Mouse (Mus musculus) urinary bladder, postnatal 25 days (tissue): ENCODE results near the gene Apoc3.

ENCODE experiments used
- DNase-seq: peaks from one replicate; pipeline ENCODE4 v3.0.0; 2022; ENCODE audit warnings: low spot score

Gene Apoc3

DNA sequence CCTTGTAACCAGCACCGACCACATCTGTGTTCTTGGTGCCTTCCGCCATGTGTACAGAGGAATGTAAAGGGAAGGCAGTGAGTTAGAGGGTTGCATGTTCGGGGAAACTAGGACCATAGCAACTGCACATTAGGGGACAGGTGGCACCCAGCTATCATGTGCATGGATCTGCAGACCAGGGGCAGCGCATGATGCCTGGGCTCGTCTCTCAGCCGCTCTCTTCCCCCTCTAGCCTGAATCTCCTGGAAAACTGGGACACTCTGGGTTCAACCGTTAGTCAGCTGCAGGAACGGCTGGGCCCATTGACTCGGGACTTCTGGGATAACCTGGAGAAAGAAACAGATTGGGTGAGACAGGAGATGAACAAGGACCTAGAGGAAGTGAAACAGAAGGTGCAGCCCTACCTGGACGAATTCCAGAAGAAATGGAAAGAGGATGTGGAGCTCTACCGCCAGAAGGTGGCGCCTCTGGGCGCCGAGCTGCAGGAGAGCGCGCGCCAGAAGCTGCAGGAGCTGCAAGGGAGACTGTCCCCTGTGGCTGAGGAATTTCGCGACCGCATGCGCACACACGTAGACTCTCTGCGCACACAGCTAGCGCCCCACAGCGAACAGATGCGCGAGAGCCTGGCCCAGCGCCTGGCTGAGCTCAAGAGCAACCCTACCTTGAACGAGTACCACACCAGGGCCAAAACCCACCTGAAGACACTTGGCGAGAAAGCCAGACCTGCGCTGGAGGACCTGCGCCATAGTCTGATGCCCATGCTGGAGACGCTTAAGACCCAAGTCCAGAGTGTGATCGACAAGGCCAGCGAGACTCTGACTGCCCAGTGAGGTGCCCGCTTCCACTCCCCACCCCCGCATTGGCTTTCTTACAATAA is 5.6 kb downstream of the Apoc3 start:
- DNase-seq: peak; percentile 75

GRCm38 (mm10) chr9:46228491-46228890 is 6.9 kb downstream of the Apoc3 start, which contains the start of gene Apoa1:
Apoa1 (plus strand) TSS chr9:46228580.
- DNase-seq: no peak

DNA sequence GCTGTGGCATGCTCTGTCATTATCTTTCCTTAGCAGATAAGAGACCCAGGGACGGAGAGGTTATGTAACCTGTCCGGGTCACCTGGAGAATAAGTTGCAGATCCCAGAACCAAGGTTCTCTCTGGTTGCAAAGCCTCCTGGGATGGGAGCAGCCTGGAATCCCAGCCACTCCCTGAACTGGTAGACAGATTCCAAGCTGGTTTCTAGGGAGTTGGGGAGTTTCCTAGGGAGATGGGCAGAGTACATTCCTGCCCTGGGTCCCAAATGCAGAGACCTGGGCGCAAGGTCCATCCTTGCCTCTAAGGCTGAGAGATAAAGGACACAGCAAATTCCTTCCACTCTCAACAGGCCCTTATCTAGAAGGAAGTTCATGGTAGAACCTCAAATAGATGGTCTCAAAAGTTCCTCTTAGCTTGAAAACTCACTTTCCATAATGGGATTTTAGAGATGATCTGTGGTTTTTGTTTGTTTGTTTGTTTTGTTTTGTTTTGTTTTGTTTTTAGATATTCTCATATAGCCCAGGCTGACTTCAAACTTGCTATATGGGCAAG is 8.3 kb downstream of the Apoc3 start:
- no peak for DNase-seq

GRCm38 (mm10) chr9:46224945-46225660 is 10.3 kb downstream of the Apoc3 start:
- DNase-seq: no peak

GRCm38 (mm10) chr9:46224101-46224500 is 11.3 kb downstream of the Apoc3 start:
- no peak for DNase-seq

- no peak for DNase-seq
Measured at GRCm38 (mm10) chr9:46223090-46223489, 12.3 kb downstream of the Apoc3 start.

DNA sequence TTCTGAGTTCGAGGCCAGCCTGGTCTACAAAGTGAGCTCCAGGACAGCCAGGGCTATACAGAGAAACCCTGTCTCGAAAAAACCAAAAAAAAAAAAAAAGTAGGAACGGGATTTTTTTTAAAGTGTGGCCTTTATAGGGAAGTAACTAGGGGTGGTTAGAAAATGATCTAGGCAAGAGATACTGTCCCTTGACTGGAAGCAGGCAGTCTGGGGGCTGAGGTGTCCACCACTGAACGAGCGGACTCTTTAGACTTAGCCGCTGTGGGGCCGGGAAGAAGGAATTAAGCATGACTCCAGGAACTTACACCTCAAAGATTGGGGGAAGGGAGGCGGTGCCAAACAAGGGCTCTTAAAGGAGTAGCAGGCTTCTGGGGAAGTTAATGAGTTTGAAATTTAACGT is 17.3 kb downstream of the Apoc3 start:
- no peak for DNase-seq

DNA sequence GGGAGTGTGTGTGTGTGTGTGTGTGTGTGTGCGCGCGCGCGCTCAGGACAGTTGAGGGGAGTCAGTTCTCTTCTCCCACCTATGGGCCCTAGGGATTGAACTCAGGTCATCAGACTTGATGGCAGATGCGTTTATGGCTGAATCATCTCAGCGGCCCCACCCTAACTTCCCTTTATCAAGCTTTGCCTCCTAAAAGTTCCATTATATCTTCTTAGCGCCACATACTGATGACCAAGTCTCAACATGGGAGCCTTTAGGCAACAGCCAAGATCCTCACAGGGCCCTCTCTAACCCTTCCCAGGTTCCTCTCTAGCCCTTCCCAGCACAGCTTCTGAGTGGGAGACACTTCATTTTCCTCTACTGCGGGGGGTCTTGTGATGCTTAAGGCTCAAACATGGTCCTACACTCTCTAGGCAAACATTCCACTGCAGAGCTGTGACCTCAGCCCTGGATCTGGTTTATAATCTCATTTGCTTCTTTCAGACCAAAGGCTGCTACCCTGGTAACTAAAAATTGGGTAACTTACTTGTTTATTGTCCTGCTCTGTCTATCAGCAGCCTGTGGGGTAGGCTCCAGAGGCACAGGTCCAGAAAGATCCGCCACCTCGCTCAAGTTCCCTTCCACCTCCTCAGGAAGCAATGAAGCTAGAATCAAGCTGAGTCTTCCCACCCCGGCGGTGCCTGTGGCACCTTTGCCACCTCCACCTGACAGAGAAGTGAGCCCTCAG is 18.5 kb downstream of the Apoc3 start:
- no peak for DNase-seq

DNA sequence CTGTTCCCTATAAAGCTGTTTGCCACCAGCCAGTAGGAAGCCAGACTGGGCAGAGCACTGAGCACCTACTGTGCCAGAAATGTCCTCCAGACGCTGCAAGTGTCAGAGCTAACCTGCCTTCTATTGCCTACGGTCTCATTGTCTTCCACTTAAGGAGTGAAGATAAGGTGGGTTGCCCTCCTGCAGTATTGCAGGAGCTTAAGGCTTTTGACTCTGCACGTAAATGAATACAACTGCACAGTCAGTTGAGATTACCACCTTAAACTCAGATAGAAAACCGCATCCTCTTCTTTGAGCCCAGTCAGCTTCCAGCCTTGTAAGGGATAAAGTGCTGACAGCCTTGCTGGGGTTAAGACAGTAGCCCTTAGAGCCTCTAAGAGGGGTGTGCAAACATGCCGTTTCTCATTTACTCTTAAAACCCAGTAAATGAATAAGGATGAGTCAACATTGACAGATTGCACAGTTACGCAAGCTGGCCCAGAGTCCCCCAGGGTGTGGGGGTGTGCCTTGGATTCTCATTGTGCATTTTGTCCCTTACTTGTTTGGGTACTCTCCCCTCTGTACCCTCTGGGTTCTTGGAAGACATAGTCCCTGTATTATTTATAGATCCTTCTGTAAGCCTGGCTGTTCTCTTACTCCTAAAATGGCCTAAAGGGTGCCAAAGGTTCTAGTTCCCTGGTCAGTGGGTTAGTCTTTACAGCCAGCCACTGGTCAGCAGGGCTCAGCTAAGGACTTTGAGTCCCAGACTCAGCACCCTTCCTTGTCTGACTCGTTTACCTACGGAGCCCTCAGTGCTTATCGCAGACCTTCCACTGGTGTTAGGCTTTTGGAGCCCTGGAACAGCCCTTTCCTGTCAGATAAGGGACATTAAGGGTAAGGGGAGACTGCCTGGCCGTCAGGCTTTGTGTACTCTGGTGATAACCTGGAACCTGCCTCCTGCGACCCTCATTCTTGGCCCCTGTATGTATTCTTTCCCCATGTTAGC is 19.8 kb downstream of the Apoc3 start:
- no peak for DNase-seq

GRCm38 (mm10) chr9:46214946-46215337 is 20.5 kb downstream of the Apoc3 start:
- DNase-seq: no peak

DNA sequence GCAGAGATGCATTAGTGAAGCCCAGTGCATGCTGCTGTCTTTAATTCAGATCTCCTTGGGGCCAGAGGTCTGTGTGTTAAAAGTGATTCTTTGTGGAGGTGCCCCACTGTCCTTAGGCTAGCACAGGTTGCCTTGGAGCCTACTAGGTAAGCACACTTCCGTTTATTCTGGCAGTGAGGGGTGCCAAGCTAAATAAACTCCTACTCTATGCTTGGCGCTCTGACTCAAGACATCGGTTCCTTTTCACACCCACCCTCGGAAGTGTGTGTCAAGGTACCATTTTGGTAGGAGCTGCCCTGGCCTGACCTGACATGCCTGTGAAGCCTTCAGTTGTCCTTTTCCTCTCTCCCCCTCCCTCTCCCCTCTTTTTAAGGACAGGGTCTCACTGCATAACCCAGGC is 21.2 kb downstream of the Apoc3 start:
- DNase-seq: no peak

DNA sequence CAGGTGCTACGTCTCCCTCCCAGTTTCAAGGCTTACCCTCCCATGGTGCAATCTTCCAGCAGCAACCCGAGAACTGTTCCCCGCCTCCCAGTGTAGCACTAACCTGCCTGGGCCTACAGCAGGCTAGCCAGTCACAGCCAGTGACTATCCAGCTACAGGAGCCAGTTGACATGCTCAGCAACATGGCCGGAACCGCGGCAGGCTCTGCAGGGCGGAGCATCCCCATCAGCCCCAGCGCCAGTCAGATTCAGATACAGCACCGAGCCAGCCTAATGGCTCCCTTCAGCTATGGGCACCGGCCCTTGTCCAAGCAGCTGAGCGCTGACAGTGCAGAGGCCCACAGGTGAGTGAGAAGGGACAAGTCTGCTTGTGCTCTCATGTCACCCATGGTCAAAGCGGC is 25.0 kb downstream of the Apoc3 start:
- no peak for DNase-seq

- no peak for DNase-seq
Measured at GRCm38 (mm10) chr9:46208401-46208974, 26.9 kb downstream of the Apoc3 start.

DNA sequence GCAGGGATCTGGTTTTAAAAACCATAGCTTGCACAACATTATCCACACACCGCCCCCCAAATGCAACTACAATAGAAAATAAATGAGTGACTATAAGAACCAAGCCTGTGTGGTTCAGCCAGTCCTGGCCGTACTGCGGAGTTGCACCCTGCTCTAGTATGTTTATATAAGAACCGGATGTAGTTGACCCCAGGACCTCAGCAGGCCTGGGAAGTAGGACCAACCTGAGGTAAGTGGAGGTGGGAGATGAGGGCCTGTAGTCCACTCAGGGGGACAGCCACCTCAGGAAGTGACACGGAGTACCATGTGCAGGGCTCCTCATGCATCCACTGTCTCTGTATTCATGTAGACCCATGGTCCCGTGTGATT is 28.0 kb downstream of the Apoc3 start:
- no peak for DNase-seq

GRCm38 (mm10) chr9:46206834-46207500 is 28.5 kb downstream of the Apoc3 start:
- no peak for DNase-seq

DNA sequence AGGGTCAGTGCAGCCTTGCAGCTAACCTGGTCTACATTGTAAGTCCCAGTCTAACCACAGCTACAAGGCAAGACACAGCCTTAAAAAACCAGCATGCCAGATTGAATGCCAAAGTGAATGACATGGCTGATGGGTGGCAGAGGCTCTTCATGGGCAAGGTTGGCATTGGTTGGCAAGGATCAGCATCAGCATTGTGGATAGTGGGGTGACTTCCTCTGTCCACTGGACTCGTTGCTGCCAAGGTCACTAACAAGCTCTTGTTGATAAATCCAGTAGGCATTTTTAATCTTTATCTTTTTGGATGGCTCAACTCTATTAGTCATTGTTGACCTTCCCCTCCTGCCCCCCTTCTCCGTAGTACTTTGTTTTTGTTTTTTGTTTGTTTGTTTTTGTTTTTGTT is 35.8 kb downstream of the Apoc3 start:
- DNase-seq: no peak

DNA sequence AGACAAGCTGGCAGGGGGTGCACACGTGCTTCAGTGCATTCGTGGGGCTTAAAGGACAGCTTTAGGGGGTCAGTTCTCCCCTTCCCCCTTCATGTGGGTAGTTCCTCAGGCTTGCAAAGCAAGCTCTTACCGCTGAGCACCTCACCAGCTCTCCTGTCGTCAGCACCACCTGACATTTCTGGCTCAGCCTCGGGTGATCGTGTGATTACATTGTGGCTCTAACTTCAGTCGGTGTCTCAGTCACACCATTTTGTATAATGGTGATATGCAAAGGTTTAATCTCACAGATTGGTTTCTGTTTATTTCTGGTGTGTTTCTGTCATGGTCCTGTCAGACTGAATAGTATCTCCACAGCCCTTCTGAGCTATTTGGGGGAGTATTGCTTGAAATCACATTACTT is 36.5 kb downstream of the Apoc3 start:
- DNase-seq: no peak

DNA sequence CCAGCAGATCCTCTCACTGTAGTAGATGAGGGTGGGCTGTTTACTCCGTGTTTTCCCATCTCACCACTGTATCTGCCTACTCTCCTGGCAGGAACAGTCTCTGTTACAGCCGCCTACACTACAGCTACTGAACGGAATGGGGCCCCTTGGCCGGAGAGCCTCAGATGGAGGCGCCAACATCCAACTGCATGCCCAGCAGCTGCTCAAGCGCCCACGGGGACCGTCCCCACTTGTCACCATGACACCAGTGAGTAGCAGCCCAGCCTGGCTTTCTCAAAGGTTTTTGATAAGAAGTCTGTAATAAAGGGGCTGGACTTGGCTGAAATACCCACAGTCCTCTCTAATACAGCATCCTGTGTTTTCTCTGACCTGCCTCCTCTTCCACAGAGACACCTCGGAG is 37.0 kb downstream of the Apoc3 start:
- no peak for DNase-seq

DNA sequence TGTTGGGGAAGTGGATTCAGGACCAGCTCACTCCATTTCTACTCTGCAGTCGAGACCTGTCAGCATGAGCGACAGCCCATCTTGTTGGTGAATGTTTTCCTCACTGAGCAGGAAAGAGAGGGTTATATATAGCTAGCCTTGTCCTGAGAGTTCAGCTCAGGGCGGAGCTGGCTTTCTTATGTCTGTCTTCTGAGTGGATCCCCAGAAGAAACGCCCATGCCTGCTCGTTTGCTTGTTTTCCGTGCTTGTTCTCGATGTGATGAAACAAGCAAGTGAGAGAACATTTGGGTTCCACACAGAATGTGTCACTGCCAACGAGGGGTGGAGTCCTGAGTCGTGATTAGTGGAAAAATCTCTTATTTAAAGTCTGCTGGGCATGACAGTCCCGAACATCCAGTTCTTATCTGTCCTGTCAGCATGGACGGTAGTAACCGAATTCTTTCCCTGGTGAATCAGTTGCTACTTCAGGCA is 38.7 kb downstream of the Apoc3 start:
- DNase-seq: no peak

DNA sequence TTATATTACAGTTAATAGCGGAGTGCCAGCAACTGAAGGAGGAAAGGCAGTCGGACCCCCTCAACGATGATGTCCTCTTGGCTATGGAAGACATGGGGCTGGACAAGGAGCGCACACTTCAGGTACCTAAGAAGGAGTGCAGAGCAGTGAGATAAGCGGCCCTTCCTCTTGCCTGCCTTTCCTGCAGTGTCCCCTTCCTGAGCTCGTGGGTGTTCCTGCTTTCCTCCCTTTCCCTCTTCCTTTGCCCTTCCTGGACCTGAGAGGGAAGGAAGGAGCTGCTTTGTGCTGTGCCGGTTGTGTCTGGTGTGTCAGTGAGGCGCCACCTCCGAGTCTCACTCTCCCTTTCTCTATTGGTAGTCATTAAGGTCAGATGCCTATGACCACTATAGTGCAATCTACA is 40.6 kb downstream of the Apoc3 start:
- DNase-seq: no peak
